Mouse (Mus musculus) left cerebral cortex, adult 2 months (tissue): ENCODE results near the gene Cblc. TPM values are rescaled to one million over a fixed set of nuclear protein-coding genes. Genes with fewer than 3 reads are reported as not detected.
A peak's percentile ranks its signal among the peaks of the same experiment; 100 is the strongest.

Experiments used
- DNase-seq, 2 experiments: peaks; one replicate each; pipeline ENCODE4 v3.0.0; 2021 to 2022; ENCODE audit warnings: low spot score in 2 of 2, mixed read lengths in 1 of 2; ENCODE audit errors: extremely low spot score in 1 of 2
- H3K27ac ChIP-seq: fragments of 200-600 bp; 2 replicates; pipeline ENCODE4 v1.8.1; 2022
- H3K4me3 ChIP-seq: fragments of 200-600 bp; 2 replicates; pipeline ENCODE4 v1.8.1; 2022
- CTCF ChIP-seq: fragments of 200-600 bp; IDR thresholded peaks from 2 replicates; pipeline ENCODE4 v1.8.1; 2022; ENCODE audit warnings: antibody characterized with exemption, mild to moderate bottlenecking, moderate library complexity
- intact Hi-C: fragments of 180-260 bp; cut with DNase I; formaldehyde crosslinking; loops from one replicate; pipeline ENCODE4 v1.15.1; 2025
- total RNA-seq, 2 experiments: library from RNA; stranded (reverse); gene quantifications; 2 replicates each; pipeline ENCODE4 v1.2.3; 2021

Cblc gene
- total RNA-seq, 2 experiments from 2014 or later, result not detected

GRCm38 (mm10) chr7:19771682-19772081 is 24.9 kb downstream of the Cblc start:
- TF ChIP-seq CTCF, result no peak
- H3K27ac ChIP-seq, result no peak overlapping the region
- no peak overlapping the region for H3K4me3 ChIP-seq
- intact Hi-C loops, result no loop called here
- no peak for DNase-seq

GRCm38 (mm10) chr7:19770984-19771391 is 25.6 kb downstream of the Cblc start, which contains the start of gene Bcam:
TSS of gene Bcam (minus strand) at chr7:19771016.
- no peak for TF ChIP-seq CTCF
- no peak for DNase-seq
- Histone ChIP-seq H3K4me3 (peak within 1 kb of the TSS; percentile 49), H3K27ac (peak within 1 kb of the TSS; percentile 54; the same call in 1 of the 2 replicates)
- intact Hi-C loops, result no loop called here

DNA sequence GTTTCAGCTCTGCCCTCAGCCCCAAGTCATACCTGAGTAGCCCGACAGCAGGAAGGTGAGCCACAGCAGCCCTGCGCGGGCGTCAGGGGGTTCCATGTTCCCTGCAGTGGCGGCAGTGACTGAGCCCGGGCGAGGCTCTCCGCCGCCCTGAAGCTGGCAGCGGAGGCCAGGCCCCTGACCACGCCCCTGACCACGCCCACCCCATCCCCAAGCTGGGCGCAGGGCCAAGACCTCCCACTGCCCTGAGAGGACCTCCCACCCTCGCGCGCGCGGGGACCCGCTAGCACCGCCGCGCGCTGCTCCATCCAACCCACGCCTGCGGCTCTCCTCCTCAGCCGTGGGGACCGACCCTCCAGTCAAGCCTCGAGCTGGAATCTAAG is 26.2 kb downstream of the Cblc start:
- peak overlapping the region; percentile 54; the same call in 1 of the 2 replicates for H3K27ac ChIP-seq
- intact Hi-C loops, result no loop called here
- H3K4me3 ChIP-seq, result peak overlapping the region; percentile 49
- TF ChIP-seq CTCF, result no peak
- peak; percentile 62 to 71 for DNase-seq

- intact Hi-C loops, result no loop called here
- no peak for DNase-seq
- no peak for TF ChIP-seq CTCF
- Histone ChIP-seq H3K4me3 (peak overlapping the region; percentile 49), H3K27ac (peak overlapping the region; percentile 54; the same call in 1 of the 2 replicates)
Measured at GRCm38 (mm10) chr7:19769434-19770374, 26.9 kb downstream of the Cblc start.

DNA sequence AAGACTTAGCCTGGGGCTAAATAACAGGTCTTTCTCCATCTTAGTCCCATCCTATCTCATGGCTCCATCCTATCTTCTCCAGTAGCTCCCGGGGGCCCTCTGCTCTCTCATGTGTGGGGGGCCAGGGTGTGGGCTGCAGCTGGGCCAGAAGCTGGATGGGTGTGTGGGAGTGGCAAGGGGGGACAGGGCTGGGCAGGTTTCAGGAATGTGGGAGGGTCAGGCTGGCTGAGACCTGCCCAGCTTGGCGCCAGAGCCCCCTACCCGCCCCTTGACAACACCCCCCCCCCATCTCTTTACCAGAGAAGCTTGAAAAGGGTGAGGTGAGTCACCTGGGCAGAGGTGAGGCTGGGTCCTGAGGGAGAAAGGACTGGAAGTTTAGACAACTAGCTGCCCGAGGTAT is 27.6 kb downstream of the Cblc start:
- intact Hi-C loops, result no loop called here
- TF ChIP-seq CTCF, result no peak
- Histone ChIP-seq H3K27ac (no peak overlapping the region), H3K4me3 (no peak overlapping the region)
- no peak for DNase-seq

GRCm38 (mm10) chr7:19768251-19768650 is 28.4 kb downstream of the Cblc start:
- no peak for TF ChIP-seq CTCF
- DNase-seq, result no peak
- Histone ChIP-seq H3K4me3 (no peak overlapping the region), H3K27ac (no peak overlapping the region)
- intact Hi-C loops, result no loop called here

GRCm38 (mm10) chr7:19764581-19764980 is 32.0 kb downstream of the Cblc start:
- TF ChIP-seq CTCF, result no peak
- Histone ChIP-seq H3K4me3 (no peak overlapping the region), H3K27ac (no peak overlapping the region)
- no peak for DNase-seq
- intact Hi-C loops, result no loop called here

GRCm38 (mm10) chr7:19763829-19764477 is 32.7 kb downstream of the Cblc start:
- Histone ChIP-seq H3K4me3 (no peak overlapping the region), H3K27ac (no peak overlapping the region)
- intact Hi-C loops, result no loop called here
- TF ChIP-seq CTCF, result no peak
- DNase-seq, result no peak

DNA sequence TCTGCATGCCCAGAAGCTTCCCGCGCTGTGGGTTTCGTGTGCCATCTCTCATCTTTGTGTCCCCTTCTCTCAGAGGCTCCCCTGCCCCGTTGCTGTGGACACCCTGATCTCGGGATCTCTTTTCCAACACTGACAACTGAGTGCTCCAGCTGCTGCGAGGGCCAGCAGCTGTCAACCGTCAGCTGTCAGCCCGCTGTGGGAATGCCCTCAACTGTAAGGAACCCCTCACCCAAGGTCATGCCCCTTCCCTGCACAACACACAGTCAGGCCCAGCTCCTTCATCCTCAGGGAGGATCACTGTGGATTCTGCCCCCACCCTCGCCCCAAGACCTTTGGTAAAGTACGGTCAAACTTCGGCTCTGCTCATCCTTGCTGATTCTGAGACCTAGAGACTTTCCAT is 34.3 kb downstream of the Cblc start:
- no peak for TF ChIP-seq CTCF
- intact Hi-C loops, result no loop called here

DNA sequence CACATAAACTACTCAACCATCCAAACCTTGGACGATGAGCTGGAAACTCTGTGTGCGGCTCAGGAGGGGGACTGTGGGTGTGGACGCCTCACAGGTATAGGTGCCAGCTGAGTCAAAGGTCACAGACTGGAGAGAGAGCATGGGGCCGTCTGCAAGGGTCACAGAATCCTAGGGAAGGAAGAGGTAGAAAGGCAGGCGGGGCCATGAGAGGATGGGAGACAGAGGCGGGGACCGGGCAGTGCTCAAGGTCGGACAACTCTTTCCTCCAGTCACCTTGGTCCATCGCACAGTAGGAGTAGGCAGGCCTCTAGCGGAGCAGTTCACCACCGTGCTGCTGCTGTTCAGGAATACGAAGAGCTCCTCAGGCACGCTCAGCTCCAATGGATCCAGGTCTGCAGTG is 36.6 kb downstream of the Cblc start:
- no peak for DNase-seq
- Histone ChIP-seq H3K27ac (no peak overlapping the region), H3K4me3 (no peak overlapping the region)
- intact Hi-C loops, result no loop called here
- no peak for TF ChIP-seq CTCF

More for the DNA sequence above, 34.3 kb downstream of the Cblc start:
- Histone ChIP-seq H3K27ac (no peak overlapping the region), H3K4me3 (no peak overlapping the region)
- DNase-seq, result no peak

- H3K4me3 ChIP-seq, result no peak overlapping the region
- no peak for TF ChIP-seq CTCF
- intact Hi-C loops, result no loop called here
- H3K27ac ChIP-seq, result no peak overlapping the region
- no peak for DNase-seq
Measured at GRCm38 (mm10) chr7:19758623-19759022, 38.0 kb downstream of the Cblc start.

- no peak for DNase-seq
- H3K27ac ChIP-seq, result peak overlapping the region; percentile 56; the same call in 1 of the 2 replicates
Measured at GRCm38 (mm10) chr7:19755851-19756786, 40.5 kb downstream of the Cblc start.

More at GRCm38 (mm10) chr7:19755851-19756786, 40.5 kb downstream of the Cblc start:
- intact Hi-C loops, result no loop called here
- H3K4me3 ChIP-seq, result no peak overlapping the region
- no peak for TF ChIP-seq CTCF
